Mouse (Mus musculus) liver, postnatal 0 days (tissue): Measurements from ENCODE around the gene Kcnmb3. TPM values are rescaled to one million over a fixed set of nuclear protein-coding genes. Genes with fewer than 3 reads are reported as not detected.

Experiments
- ATAC-seq: fragments of 200-750 bp; cut with Nextera tagmentation; 2 replicates; pipeline ENCODE4 v1.8.0; 2017; ENCODE audit warnings: mild to moderate bottlenecking, moderate library complexity
- DNase-seq: peaks from one replicate; pipeline ENCODE4 v3.0.0-alpha.2; 2016
- H3K27ac ChIP-seq: fragments of 300-500 bp; sonication (generic); 2 replicates; pipeline ENCODE4 v1.5.1; 2014; ENCODE audit warnings: antibody characterized with exemption, moderate library complexity, mild to moderate bottlenecking, low read depth
- H3K27me3 ChIP-seq: fragments of 300-500 bp; sonication (generic); 2 replicates; pipeline ENCODE4 v1.6.1; 2014; ENCODE audit warnings: low read length, control low read depth, mixed read lengths; ENCODE audit not compliant: insufficient read depth
- H3K36me3 ChIP-seq: fragments of 300-500 bp; sonication (generic); replicated peaks from 2 replicates; pipeline ENCODE4 v1.6.1; 2014; ENCODE audit warnings: mild to moderate bottlenecking, control low read depth, low read length, moderate library complexity, mixed read lengths; ENCODE audit not compliant: insufficient read depth
- H3K4me1 ChIP-seq: fragments of 300-500 bp; sonication (generic); 2 replicates; pipeline ENCODE4 v1.6.1; 2014; ENCODE audit warnings: antibody characterized with exemption, mild to moderate bottlenecking, control low read depth; ENCODE audit not compliant: insufficient read depth
- H3K4me2 ChIP-seq: fragments of 300-500 bp; sonication (generic); 2 replicates; pipeline ENCODE4 v1.6.1; 2014; ENCODE audit warnings: low read depth, mild to moderate bottlenecking, low read length, moderate library complexity, mixed read lengths
- H3K4me3 ChIP-seq: fragments of 300-500 bp; sonication (generic); 2 replicates; pipeline ENCODE4 v1.5.1; 2014; ENCODE audit warnings: low read depth, low read length
- H3K9ac ChIP-seq: fragments of 300-500 bp; sonication (generic); replicated peaks from 2 replicates; pipeline ENCODE4 v1.6.1; 2014; ENCODE audit warnings: mild to moderate bottlenecking, moderate library complexity
- H3K9me3 ChIP-seq: fragments of 300-500 bp; sonication (generic); 2 replicates; pipeline ENCODE4 v1.6.1; 2016; ENCODE audit warnings: mild to moderate bottlenecking, control low read depth, low read length, mixed read lengths
- CTCF ChIP-seq: sonication (generic); IDR thresholded peaks from 2 replicates; pipeline ENCODE4 v1.5.1; 2016; ENCODE audit warnings: antibody characterized with exemption, low read depth
- EP300 ChIP-seq: IDR thresholded peaks from 2 replicates; pipeline ENCODE4 v1.6.1; 2016; ENCODE audit warnings: antibody characterized with exemption, low read depth, mild to moderate bottlenecking
- WGBS: fragments of 180-500 bp; shearing (Covaris S2); extraction: QIAGEN DNeasy Blood & Tissue Kit; methylation state at CpG from one replicate; pipeline ENCODE4 v1.1.7; 2014; ENCODE audit not compliant: insufficient replicate concordance; 5-methylcytosine and 5-hydroxymethylcytosine counted together
- polyA plus RNA-seq: library from polyadenylated mRNA; unstranded; fragments of >200 nt; fragmentation: Nextera tagmentation; extraction: Ambion mirVana; gene quantifications from 2 replicates; pipeline ENCODE4 v1.2.1, GENCODE M21; 2015

Kcnmb3 gene
- polyA plus RNA-seq, 1 experiment from 2014 or later = not detected

DNA sequence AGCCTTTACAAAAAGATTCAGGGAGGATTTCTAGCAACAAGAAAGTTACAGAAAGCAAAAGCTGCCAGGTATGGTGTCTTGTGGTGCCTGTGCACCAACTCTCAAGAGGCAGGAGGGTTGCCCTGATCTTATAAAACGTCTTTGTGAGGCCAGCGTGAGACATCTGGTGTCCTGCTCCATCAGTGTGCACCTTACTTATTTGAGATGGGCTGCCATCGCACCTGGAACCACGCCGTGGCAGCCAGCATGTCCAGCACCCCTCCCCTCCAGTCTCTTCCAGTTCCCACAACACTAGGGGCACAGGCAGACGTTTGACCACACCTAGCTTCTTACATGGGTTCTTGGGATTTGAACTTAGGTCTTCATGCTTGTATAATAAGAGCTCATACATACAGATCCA is 3.9 kb downstream of the Kcnmb3 start:
- Histone ChIP-seq H3K4me3 (no peak overlapping the region), H3K9ac (no peak overlapping the region), H3K27me3 (no peaks in the 10 kb centered on the region), H3K27ac (no peak overlapping the region), H3K9me3 (no peaks in the 10 kb centered on the region), H3K4me1 (no peaks in the 10 kb centered on the region), H3K4me2 (no peak overlapping the region), H3K36me3 (no peaks in the 10 kb centered on the region)
- TF ChIP-seq CTCF = no peak
- TF ChIP-seq EP300 = no peak
- ATAC-seq (no peak), DNase-seq (no peak)
- WGBS = 86% methylated on average over 6 of the region's 6 CpGs

GRCm38 (mm10) chr3:32486543-32486942 is 5.5 kb downstream of the Kcnmb3 start:
- 57% methylated on average over 4 of the region's 4 CpGs for WGBS
- TF ChIP-seq CTCF (no peak), EP300 (no peak)
- DNase-seq (no peak), ATAC-seq (no peak)
- Histone ChIP-seq H3K4me3 (no peak overlapping the region), H3K4me2 (no peak overlapping the region), H3K36me3 (no peaks in the 10 kb centered on the region), H3K27me3 (no peaks in the 10 kb centered on the region), H3K27ac (no peak overlapping the region), H3K9ac (no peak overlapping the region), H3K9me3 (no peaks in the 10 kb centered on the region), H3K4me1 (no peaks in the 10 kb centered on the region)

GRCm38 (mm10) chr3:32483035-32483434 is 9.0 kb downstream of the Kcnmb3 start:
- no peak overlapping the region for H3K9ac ChIP-seq
- ATAC-seq (no peak), DNase-seq (no peak)
- no peak overlapping the region for H3K27ac ChIP-seq
- H3K36me3 ChIP-seq = no peaks in the 10 kb centered on the region
- no peaks in the 10 kb centered on the region for H3K9me3 ChIP-seq
- no peaks in the 10 kb centered on the region for H3K4me1 ChIP-seq
- WGBS = 66% methylated on average over 3 of the region's 3 CpGs
- H3K4me2 ChIP-seq = no peak overlapping the region
- H3K27me3 ChIP-seq = no peaks in the 10 kb centered on the region
- H3K4me3 ChIP-seq = no peak overlapping the region
- TF ChIP-seq CTCF (no peak), EP300 (no peak)

DNA sequence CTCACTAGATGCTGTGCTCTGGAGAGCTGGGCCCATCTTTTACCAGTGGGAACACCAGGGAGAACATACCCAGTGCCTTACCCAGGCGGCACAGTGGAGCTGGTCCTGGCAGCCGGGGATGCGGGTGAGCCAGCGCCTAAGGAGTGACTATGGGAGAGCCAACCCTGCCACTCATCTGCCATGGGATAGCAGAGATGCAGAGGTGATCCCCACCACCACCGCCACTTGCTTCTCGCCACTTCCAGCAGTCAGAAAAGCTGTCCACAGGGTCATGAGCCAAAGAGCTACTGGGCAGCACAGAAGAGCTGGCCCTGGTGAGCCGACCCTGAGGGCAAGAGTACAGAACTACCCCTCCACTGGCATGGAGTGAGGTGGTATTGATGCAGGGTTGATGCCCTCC is 12.1 kb downstream of the Kcnmb3 start:
- TF ChIP-seq EP300 = no peak
- no peak for TF ChIP-seq CTCF
- WGBS = 84% methylated on average over 7 of the region's 7 CpGs

DNA sequence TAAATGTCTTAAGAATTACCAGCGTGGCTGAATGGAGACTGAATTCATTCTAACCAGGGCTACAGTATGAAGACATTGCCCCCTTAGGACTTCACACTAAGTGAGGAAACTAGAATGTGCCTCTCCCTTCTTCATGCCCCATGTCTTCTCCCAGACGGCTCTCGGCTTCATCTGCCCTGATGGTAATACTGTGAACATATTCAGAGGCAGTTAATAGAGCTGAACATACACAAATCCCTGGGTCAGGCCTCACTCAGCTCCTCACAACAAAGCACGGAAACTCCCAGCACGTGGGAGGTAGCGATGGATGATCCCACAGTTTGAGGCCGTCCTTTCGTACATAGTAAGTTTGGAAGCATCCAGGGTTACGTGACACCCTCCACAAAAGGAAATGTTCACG is 18.8 kb downstream of the Kcnmb3 start:
- DNase-seq (no peak), ATAC-seq (no peak)
- WGBS = 86% methylated on average over 10 of the region's 10 CpGs
- no peak overlapping the region for H3K4me2 ChIP-seq
- no peaks in the 10 kb centered on the region for H3K9me3 ChIP-seq
- no peak overlapping the region for H3K9ac ChIP-seq
- H3K27me3 ChIP-seq = no peaks in the 10 kb centered on the region
- H3K36me3 ChIP-seq = no peaks in the 10 kb centered on the region
- no peak overlapping the region for H3K4me3 ChIP-seq
- 0 out of 2 replicates have a peak, but pooled peaks cover 4% of the 10 kb centered on the region for H3K4me1 ChIP-seq
- TF ChIP-seq EP300 = no peak
- TF ChIP-seq CTCF = no peak
- H3K27ac ChIP-seq = no peak overlapping the region

More for the DNA sequence above, 12.1 kb downstream of the Kcnmb3 start:
- Histone ChIP-seq H3K9ac (no peak overlapping the region), H3K36me3 (no peaks in the 10 kb centered on the region), H3K4me3 (no peak overlapping the region), H3K27me3 (no peaks in the 10 kb centered on the region), H3K4me2 (no peak overlapping the region), H3K9me3 (no peaks in the 10 kb centered on the region), H3K4me1 (no peaks in the 10 kb centered on the region), H3K27ac (no peak overlapping the region)
- no peak for ATAC-seq
- no peak for DNase-seq

GRCm38 (mm10) chr3:32472191-32472900 is 19.7 kb downstream of the Kcnmb3 start:
- Histone ChIP-seq H3K27me3 (no peaks in the 10 kb centered on the region), H3K4me1 (0 out of 2 replicates have a peak, but pooled peaks cover 4% of the 10 kb centered on the region), H3K36me3 (no peaks in the 10 kb centered on the region), H3K27ac (no peak overlapping the region), H3K4me3 (no peak overlapping the region), H3K9me3 (no peaks in the 10 kb centered on the region), H3K4me2 (no peak overlapping the region), H3K9ac (no peak overlapping the region)
- 56% methylated on average over 14 of the region's 14 CpGs for WGBS
- no peak for ATAC-seq
- DNase-seq = no peak
- TF ChIP-seq EP300 (no peak), CTCF (no peak)
